Mouse (Mus musculus): Measurements from ENCODE around the gene Rsf1. TPM values are rescaled to one million over a fixed set of nuclear protein-coding genes. Genes with fewer than 3 reads are reported as not detected.

The Rsf1 gene
- polyA plus RNA-seq, 1 experiment from 2014 or later: 32.1 TPM

DNA sequence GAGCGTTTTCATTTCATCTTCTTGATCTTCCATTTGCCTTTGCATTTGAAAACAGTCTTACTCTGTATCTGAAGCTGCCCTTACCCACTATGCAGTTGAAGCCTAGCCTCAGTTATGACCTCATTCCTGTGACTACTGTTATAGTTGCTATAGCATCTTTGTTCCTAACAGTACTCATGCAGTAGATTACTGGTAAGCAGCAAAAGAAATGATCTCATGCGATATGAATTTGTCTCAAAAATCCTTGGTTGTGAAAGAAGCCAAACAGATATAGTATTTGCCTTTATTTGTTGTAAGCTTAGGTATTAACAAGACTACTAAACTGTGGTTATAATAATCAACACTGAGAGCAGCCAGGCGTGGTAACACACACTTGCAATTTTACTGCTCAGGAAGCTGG is 65.4 kb downstream of the Rsf1 start:
- no peak overlapping the region for H3K4me2 ChIP-seq (replicated peaks)
- H3K9me3 ChIP-seq: no peaks in the 10 kb centered on the region
- H3K4me1 ChIP-seq: no peaks in the 10 kb centered on the region

DNA sequence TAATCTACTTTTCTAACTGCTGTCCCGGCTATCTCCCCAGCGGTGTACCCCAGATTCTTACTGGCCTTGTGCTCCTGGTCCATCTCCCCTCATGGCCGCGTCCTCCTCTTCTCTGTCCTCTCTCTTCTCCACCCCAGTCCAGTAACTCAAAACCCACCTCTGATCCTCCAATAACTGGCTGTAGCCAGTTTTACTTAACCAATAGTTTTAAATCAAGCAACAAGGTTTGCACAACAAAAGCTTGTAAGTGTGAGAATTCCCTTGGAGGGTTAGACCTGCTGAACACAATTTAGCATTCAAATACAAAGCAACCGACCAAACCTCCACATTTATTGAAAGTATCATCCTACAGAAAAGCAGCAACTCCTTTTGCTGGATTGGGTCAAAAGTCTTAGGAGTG is 68.0 kb downstream of the Rsf1 start:
- no peak overlapping the region for H3K4me3 ChIP-seq
- H3K9me3 ChIP-seq: no peaks in the 10 kb centered on the region
- no peak for ATAC-seq (ENCODE audit: low FRiP score, low read depth)
- no peak overlapping the region for H3K4me2 ChIP-seq (replicated peaks)
- H3K27ac ChIP-seq: no peak overlapping the region
- H3K36me3 ChIP-seq: peaks cover 15% of the 10 kb centered on the region
- H3K4me1 ChIP-seq: no peaks in the 10 kb centered on the region
- WGBS: 88% methylated on average over 5 of the region's 5 CpGs
- H3K9ac ChIP-seq: no peak overlapping the region
- H3K27me3 ChIP-seq: no peaks in the 10 kb centered on the region

More for the DNA sequence above, 65.4 kb downstream of the Rsf1 start:
- peaks cover 4% of the 10 kb centered on the region for H3K36me3 ChIP-seq
- no peak overlapping the region for H3K27ac ChIP-seq
- H3K27me3 ChIP-seq: no peaks in the 10 kb centered on the region
- 87% methylated on average over 3 of the region's 3 CpGs for WGBS
- H3K4me3 ChIP-seq: no peak overlapping the region
- no peak overlapping the region for H3K9ac ChIP-seq
- ATAC-seq (ENCODE audit: low FRiP score, low read depth): no peak

DNA sequence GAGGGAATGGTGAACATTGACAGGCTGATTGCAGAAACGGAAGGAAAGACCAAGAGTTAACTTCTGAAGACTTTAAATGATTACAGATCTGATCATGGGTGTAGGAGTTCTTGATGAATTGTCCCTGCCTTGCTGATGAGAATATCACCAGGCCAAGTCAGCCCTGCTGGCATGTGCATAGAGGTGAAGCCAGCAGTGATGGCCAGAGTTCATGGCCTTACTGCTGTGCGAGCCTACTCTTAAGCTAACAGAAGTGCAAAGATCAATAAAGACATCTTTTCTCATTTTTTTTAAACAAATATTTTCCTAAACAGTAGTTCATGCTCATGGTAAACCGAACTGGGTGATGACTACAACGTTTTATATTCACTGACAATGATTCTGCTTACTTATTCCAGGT is 71.0 kb downstream of the Rsf1 start:
- no peak for ATAC-seq (ENCODE audit: low FRiP score, low read depth)
- Histone ChIP-seq H3K36me3 (peaks cover 33% of the 10 kb centered on the region), H3K9ac (no peak overlapping the region), H3K27ac (no peak overlapping the region), H3K4me3 (no peak overlapping the region), H3K4me2 (replicated peaks) (no peak overlapping the region), H3K27me3 (no peaks in the 10 kb centered on the region), H3K9me3 (no peaks in the 10 kb centered on the region), H3K4me1 (no peaks in the 10 kb centered on the region)
- 90% methylated on average over 4 of the region's 4 CpGs for WGBS

DNA sequence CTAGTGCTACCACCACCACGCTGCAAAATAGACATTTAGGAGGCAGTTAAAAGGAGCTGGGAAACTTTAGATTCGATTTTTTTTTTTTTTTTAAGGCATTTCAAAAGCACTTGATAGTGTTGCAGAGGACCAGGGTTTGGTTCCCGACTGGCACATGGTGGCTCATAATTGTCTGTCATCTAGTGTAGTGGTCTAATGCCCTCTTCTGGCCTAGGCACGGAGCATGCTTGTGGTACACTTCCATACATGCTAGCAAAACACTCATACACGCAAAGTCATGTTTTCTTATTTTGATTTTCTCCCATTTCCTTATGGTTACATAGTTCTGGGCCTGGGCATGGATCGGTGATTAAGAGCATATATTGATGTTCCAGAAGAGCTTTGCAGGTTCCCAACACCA is 76.5 kb downstream of the Rsf1 start:
- Histone ChIP-seq H3K4me3 (no peak overlapping the region), H3K4me1 (no peaks in the 10 kb centered on the region), H3K9me3 (no peaks in the 10 kb centered on the region), H3K36me3 (peaks cover 37% of the 10 kb centered on the region), H3K27me3 (no peaks in the 10 kb centered on the region), H3K9ac (no peak overlapping the region), H3K4me2 (replicated peaks) (no peak overlapping the region), H3K27ac (no peak overlapping the region)
- 89% methylated on average over 6 of the region's 6 CpGs for WGBS
- ATAC-seq (ENCODE audit: low FRiP score, low read depth): no peak

DNA sequence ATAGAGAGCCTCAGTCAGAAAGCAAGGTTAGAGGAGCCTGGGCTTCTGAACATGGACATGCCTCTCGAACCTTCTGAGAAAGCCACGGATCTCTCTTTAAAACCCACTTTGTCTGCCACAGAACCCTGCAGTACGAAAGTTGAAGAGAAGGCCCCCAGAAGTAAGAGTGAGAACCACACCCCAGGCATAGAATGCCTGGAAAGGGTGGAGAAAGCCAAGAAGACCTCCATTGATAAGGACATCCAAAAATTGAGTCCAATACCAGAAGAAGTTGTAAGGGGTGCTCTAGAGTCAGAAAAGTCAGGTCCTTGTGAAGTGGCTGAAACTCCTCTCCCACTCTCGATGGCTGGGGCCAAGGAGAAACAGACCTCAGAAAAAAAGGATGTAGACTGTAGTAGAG is 81.9 kb downstream of the Rsf1 start:
- H3K4me3 ChIP-seq: no peak overlapping the region
- no peaks in the 10 kb centered on the region for H3K4me1 ChIP-seq
- no peak overlapping the region for H3K4me2 ChIP-seq (replicated peaks)
- H3K9me3 ChIP-seq: no peaks in the 10 kb centered on the region
- no peak for ATAC-seq (ENCODE audit: low FRiP score, low read depth)
- WGBS: 93% methylated on average over 4 of the region's 4 CpGs
- no peaks in the 10 kb centered on the region for H3K27me3 ChIP-seq
- no peak overlapping the region for H3K9ac ChIP-seq
- peaks cover 49% of the 10 kb centered on the region for H3K36me3 ChIP-seq
- H3K27ac ChIP-seq: no peak overlapping the region

DNA sequence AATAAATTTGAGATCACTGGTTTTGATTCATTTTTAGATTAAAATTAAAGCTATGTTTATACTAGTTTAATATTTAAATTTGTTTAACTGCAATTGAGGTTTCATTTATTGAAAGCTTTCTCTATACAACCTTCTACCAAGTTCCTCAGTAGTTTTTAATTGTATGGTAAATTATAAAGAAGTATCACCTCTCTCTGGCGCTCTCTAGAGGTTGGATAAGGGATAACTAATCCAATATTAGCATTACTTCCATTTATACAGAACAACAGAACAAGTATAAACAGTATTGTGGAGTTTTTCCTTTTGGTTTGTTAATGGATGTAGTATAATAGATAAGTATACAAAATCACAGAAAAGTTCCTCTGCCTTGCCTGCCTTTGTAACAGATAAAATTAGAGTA is 99.5 kb downstream of the Rsf1 start:
- Histone ChIP-seq H3K4me1 (no peaks in the 10 kb centered on the region), H3K4me2 (replicated peaks) (no peak overlapping the region), H3K36me3 (peaks cover 64% of the 10 kb centered on the region), H3K4me3 (no peak overlapping the region), H3K9me3 (no peaks in the 10 kb centered on the region), H3K27ac (no peak overlapping the region), H3K9ac (no peak overlapping the region), H3K27me3 (no peaks in the 10 kb centered on the region)
- ATAC-seq (ENCODE audit: low FRiP score, low read depth): no peak
- WGBS: 29% methylated on average over 1 of the region's 1 CpGs

DNA sequence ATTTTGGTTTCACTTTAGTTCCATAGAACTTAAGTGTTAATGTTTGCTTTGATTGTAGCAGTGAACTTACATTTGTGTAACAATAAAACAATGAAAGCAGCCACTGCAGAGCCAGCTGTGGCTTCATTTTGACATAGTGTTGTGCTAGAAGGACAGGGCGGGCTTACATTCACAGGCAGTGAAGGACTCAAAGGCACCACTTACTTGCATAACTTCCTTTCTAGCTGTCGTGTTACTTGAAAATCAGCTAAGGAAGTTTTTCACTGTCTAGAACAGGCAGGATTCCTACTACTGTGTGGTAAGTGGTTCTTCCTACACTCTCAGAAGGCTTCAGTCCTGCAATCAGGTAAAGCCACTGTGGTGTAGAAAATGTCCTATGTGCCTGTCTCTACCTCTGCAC is 108.1 kb downstream of the Rsf1 start:
- H3K9me3 ChIP-seq: no peaks in the 10 kb centered on the region
- H3K4me2 ChIP-seq (replicated peaks): no peak overlapping the region
- no peaks in the 10 kb centered on the region for H3K4me1 ChIP-seq
- peaks cover 42% of the 10 kb centered on the region for H3K36me3 ChIP-seq
- no peaks in the 10 kb centered on the region for H3K27me3 ChIP-seq
- 89% methylated on average over 2 of the region's 2 CpGs for whole genome bisulfite sequencing
- H3K27ac ChIP-seq: no peak overlapping the region
- no peak overlapping the region for H3K9ac ChIP-seq
- no peak overlapping the region for H3K4me3 ChIP-seq
- ATAC-seq (ENCODE audit: low FRiP score, low read depth): no peak

DNA sequence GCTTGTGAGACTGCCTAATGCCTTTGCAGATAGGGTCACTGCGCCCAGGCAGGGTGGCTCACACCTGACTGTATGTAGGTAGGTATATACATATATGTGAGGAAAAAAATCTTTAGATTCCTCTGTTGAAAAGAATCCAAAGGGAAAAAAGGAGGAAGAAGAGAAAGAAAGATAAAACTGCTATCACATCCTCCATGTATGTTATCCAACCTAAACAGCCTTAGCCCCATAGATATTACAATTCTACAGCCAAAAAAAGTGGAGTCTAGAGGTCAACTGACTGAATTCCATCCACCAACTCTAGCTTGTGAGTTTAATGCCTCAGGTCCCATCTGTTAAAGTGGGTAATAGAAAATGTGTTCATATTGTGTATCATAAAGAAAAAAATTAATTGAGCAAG is 115.8 kb downstream of the Rsf1 start:
- Histone ChIP-seq H3K9me3 (no peaks in the 10 kb centered on the region), H3K36me3 (peaks cover 15% of the 10 kb centered on the region), H3K4me3 (no peak overlapping the region), H3K27ac (no peak overlapping the region), H3K4me2 (replicated peaks) (peak overlapping the region; percentile 79), H3K9ac (no peak overlapping the region), H3K4me1 (peaks cover 16% of the 10 kb centered on the region), H3K27me3 (no peaks in the 10 kb centered on the region)
- 100% methylated on average over 1 of the region's 1 CpGs for WGBS
- no peak for ATAC-seq (ENCODE audit: low FRiP score, low read depth)

DNA sequence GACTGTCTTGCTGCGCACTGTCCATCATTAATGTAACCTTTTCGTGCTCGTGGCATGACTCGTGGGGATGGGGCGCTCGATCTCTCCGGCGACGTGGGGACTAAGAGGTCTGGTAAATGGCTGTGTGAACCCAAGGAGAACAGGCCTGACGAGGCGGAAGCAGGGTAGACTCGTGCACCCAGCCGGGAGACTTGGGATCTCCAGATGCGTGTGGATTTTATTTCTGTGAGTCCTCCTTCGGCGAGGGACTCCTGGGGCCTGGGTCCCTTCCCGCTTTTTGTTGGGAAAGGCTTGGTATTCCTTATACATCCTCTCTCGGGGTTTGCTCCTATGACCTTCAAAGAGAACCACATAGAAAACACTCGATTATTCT is 116.4 kb downstream of the Rsf1 start:
- Histone ChIP-seq H3K9ac (peak overlapping the region; percentile 96), H3K27me3 (no peaks in the 10 kb centered on the region), H3K4me2 (replicated peaks) (peak overlapping the region; percentile 79), H3K27ac (peak overlapping the region; percentile 78), H3K36me3 (peaks cover 15% of the 10 kb centered on the region), H3K9me3 (no peaks in the 10 kb centered on the region), H3K4me3 (peak overlapping the region; percentile 98), H3K4me1 (peaks cover 16% of the 10 kb centered on the region)
- ATAC-seq (ENCODE audit: low FRiP score, low read depth): peak; percentile 72
- 36% methylated on average over 19 of the region's 19 CpGs for WGBS

DNA sequence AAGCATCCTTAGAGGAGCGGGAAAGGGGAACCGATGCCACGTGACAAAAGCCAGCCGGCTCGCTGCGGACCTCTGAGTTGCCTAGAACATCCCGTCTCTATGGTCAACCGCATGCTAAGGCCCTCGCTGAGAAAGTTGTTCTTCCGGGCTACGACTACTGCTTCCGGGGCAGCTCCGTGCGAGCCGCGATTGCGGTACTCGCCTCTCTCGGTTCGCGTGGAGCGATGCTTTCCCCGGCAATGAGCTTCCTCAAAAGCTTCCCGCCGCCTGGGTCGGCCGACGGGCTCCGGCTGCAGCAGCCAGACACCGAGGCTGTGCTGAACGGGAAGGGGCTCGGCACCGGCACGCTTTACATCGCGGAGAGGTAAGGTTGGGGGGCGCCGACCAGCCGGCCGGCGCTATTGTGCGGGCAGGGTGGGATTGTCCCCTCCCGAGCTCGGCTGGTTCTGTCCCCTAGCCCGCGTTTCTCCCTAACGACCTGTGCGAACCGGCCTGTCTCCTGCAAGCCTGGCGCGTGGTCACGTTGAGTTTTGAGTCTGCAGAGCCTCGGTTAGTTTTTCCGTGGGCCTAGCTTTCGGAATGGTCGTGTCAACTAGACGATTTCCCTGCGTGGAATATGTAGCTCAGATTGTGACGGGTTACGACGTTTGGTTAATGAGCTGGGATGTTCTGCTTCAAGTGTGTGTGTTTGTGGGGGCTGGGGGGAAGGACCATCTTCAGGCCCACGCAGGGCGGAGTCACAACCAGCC is 117.0 kb downstream of the Rsf1 start, which contains the start of gene Clns1a:
TSS of gene Clns1a (plus strand) at position 129 of the 749 bp plus-strand sequence.
- Histone ChIP-seq H3K36me3 (peaks cover 15% of the 10 kb centered on the region), H3K9me3 (no peaks in the 10 kb centered on the region), H3K27me3 (no peaks in the 10 kb centered on the region), H3K4me2 (replicated peaks) (peak within 1 kb of the TSS; percentile 79), H3K9ac (peak within 1 kb of the TSS; percentile 96), H3K4me3 (peak within 1 kb of the TSS; percentile 98), H3K27ac (peak within 1 kb of the TSS; percentile 83), H3K4me1 (peaks cover 16% of the 10 kb centered on the region)
- ATAC-seq (ENCODE audit: low FRiP score, low read depth): peak; percentile 99
- WGBS: under 1% methylated on average over 63 of the region's 63 CpGs

DNA sequence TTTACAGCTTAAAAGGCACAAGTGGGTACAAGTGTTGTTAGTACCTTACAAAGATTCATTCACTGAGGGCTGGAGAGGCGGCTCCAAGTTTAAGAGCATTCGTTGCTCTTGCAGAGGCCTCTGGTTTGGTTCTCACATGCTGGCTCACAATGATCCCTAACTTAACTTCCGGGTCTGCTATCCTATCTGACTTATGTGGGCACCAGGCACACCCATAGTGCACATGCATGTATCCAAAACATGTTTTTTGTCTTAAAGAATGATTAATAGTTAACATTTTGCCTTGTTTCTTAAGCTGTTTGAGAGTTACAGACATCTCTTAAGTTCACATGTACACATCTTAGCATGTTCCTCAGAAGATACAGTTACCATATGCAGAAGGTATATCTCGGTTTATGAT is 120.5 kb downstream of the Rsf1 start:
- Histone ChIP-seq H3K4me3 (no peak overlapping the region), H3K9ac (no peak overlapping the region), H3K27ac (no peak overlapping the region), H3K4me2 (replicated peaks) (no peak overlapping the region), H3K9me3 (no peaks in the 10 kb centered on the region), H3K27me3 (no peaks in the 10 kb centered on the region), H3K4me1 (peaks cover 16% of the 10 kb centered on the region), H3K36me3 (peaks cover 15% of the 10 kb centered on the region)
- 92% methylated on average over 4 of the region's 4 CpGs for WGBS
- ATAC-seq (ENCODE audit: low FRiP score, low read depth): no peak

DNA sequence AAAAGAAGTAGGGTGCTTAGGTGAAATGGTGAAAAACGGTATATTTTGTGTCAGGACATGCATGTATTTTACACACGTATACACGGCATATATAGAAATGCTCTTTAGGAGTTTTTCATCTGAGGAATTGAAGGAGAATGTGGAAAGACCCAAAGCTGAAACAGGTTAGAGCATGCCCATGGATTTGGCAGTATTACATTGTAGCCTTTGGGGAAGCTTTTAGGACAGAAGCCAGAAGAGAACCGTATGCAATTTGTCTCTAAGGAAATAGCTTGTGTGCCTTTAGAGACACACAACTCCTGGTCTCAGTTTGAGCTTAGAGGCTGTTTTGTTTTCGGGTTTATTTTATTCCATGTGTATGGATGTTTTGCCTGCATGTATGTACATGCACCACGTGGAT is 121.4 kb downstream of the Rsf1 start:
- Histone ChIP-seq H3K4me1 (peaks cover 11% of the 10 kb centered on the region), H3K27ac (no peak overlapping the region), H3K9ac (no peak overlapping the region), H3K27me3 (no peaks in the 10 kb centered on the region), H3K36me3 (peaks cover 16% of the 10 kb centered on the region), H3K4me2 (replicated peaks) (no peak overlapping the region), H3K9me3 (no peaks in the 10 kb centered on the region), H3K4me3 (no peak overlapping the region)
- ATAC-seq (ENCODE audit: low FRiP score, low read depth): no peak
- WGBS: 78% methylated on average over 6 of the region's 6 CpGs

DNA sequence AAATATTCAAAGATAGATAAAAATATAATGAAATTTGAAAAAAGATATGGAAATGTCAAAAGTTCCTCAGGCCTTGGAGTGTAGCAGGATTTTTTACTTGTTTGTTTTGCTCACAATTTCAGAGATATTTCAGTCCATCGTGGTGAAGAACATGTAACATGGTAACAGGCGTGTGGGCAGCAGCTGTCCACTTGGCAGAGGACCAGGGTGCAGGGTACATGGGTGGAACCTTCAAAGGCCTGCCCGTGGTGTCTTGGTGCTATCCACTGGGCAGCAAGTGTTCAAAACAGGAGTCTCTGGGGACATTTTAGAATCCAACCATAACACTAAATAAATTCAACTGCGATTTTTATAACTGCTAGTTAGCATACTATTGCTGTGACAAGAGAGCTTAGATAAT is 127.4 kb downstream of the Rsf1 start:
- WGBS: 87% methylated on average over 4 of the region's 4 CpGs
- Histone ChIP-seq H3K9me3 (no peaks in the 10 kb centered on the region), H3K36me3 (peaks cover 20% of the 10 kb centered on the region), H3K4me3 (no peak overlapping the region), H3K4me2 (replicated peaks) (no peak overlapping the region), H3K27me3 (no peaks in the 10 kb centered on the region), H3K4me1 (no peaks in the 10 kb centered on the region), H3K9ac (no peak overlapping the region), H3K27ac (no peak overlapping the region)
- ATAC-seq (ENCODE audit: low FRiP score, low read depth): no peak
